In genomic region chr15:31418686-31419024, GRCm38 (mm10) we compare ENCODE assay signal across 8 mouse cellular contexts. TPM values are rescaled to one million over a fixed set of nuclear protein-coding genes. Genes with fewer than 3 reads are reported as not detected.
A peak's percentile ranks its signal among the peaks of the same experiment; 100 is the strongest.
DNase-seq lines count a peak whose midpoint lies in the region; ATAC-seq and TF ChIP-seq lines count a peak whose summit lies in the region.

No protein-coding gene starts in this region.

- H3K27me3 ChIP-seq in lung, embryonic 14.5 days (ENCODE audit: insufficient read depth, low read length), result no peaks in the 10 kb centered on the region
- no peaks in the 10 kb centered on the region for H3K27me3 ChIP-seq in midbrain, embryonic 15.5 days (replicated peaks)

- no peak for TF ChIP-seq CTCF in lung, embryonic 14.5 days (IDR thresholded peaks at IDR 0.05; ENCODE audit: low read depth)

- no peak overlapping the region for H3K9ac ChIP-seq in lung, embryonic 14.5 days
- H3K9ac ChIP-seq in midbrain, embryonic 15.5 days, result no peak overlapping the region

- intact Hi-C loops in heart, postnatal 36 days (cut with DNase I), result loop anchor here (1.0 to 2.0 kb wide), 3 partner anchors 51 to 103 kb away; partner anchors contain the start of gene Ankrd33b

- H3K9me3 ChIP-seq in lung, embryonic 14.5 days (ENCODE audit: low read depth, low read length), result no peaks in the 10 kb centered on the region
- no peaks in the 10 kb centered on the region for H3K9me3 ChIP-seq in midbrain, embryonic 15.5 days

- no peak overlapping the region for H3K4me3 ChIP-seq in lung, embryonic 14.5 days (ENCODE audit: low read depth, low read length)
- H3K4me3 ChIP-seq in midbrain, embryonic 15.5 days, result no peak overlapping the region

- peak overlapping the region; percentile 47 for H3K4me2 ChIP-seq in lung, embryonic 14.5 days
- 0 out of 2 replicates have a peak overlapping the region, but pooled peaks have one; percentile 1 for H3K4me2 ChIP-seq in midbrain, embryonic 15.5 days

- DNase-seq in cerebellum, adult 9-10 months, result peak; percentile 5
- DNase-seq in cerebellum, adult 8-10 months, result no peak
- peak; percentile 13 for DNase-seq in lung, embryonic 14.5 days
- DNase-seq in lung, postnatal 10 days, result no peak
- peak; percentile 18 to 44 for DNase-seq in heart, postnatal 36 days
- no peak for DNase-seq in gastrocnemius, postnatal 4 days (ENCODE audit: low spot score in 2 of 2)
- no peak for DNase-seq in layer of hippocampus, adult 9-10 months (ENCODE audit: low spot score)

- ATAC-seq in lung, embryonic 14.5 days (ENCODE audit: insufficient read depth), result no peak
- ATAC-seq in midbrain, embryonic 15.5 days (replicated peaks), result peak; percentile 68

- WGBS in lung, embryonic 14.5 days, result 9% methylated on average over 7 of the region's 7 CpGs
- WGBS in midbrain, embryonic 15.5 days, result 22% methylated on average over 7 of the region's 7 CpGs

- H3K4me1 ChIP-seq in lung, embryonic 14.5 days (ENCODE audit: insufficient read depth), result no peaks in the 10 kb centered on the region
- no peaks in the 10 kb centered on the region for H3K4me1 ChIP-seq in midbrain, embryonic 15.5 days

- H3K36me3 ChIP-seq in lung, embryonic 14.5 days (ENCODE audit: insufficient read depth), result no peaks in the 10 kb centered on the region
- H3K36me3 ChIP-seq in midbrain, embryonic 15.5 days (replicated peaks), result no peaks in the 10 kb centered on the region

- H3K27ac ChIP-seq in lung, embryonic 14.5 days (ENCODE audit: low read depth), result peak overlapping the region; percentile 67
- H3K27ac ChIP-seq in midbrain, embryonic 15.5 days, result no peak overlapping the region

RNA-seq across cellular contexts. Expression of gene Ropn1l, which starts 34.9 kb away (rescaled TPM):
- polyA plus RNA-seq in lung, embryonic 14.5 days (2014; fragmentation: Nextera tagmentation; extraction: Ambion mirVana), result 2.3 and 2.6 TPM in 2 replicates
- not detected for total RNA-seq in heart, postnatal 36 days (2021)
- polyA plus RNA-seq in midbrain, embryonic 15.5 days (2015; fragmentation: Nextera tagmentation; extraction: Ambion mirVana), result 1.6 and 1.9 TPM in 2 replicates
- under 1 TPM; 0.39 to 0.57 TPM for total RNA-seq in gastrocnemius, postnatal 4 days (2021)

RNA-seq across cellular contexts. Expression of gene Ankrd33b, which starts 51.1 kb away (rescaled TPM):
- 3.0 and 3.7 TPM in 2 replicates for polyA plus RNA-seq in lung, embryonic 14.5 days (2014; fragmentation: Nextera tagmentation; extraction: Ambion mirVana)
- total RNA-seq in heart, postnatal 36 days (2021), result 10 to 100 TPM; 22.9 to 32.0 TPM
- 0.65 and 1.1 TPM in 2 replicates for polyA plus RNA-seq in midbrain, embryonic 15.5 days (2015; fragmentation: Nextera tagmentation; extraction: Ambion mirVana)
- 1 to 10 TPM; 4.9 to 5.3 TPM for total RNA-seq in gastrocnemius, postnatal 4 days (2021)

Comparison
In these comparisons a context has a peak if more than half of its experiments do, and no peak if none do; other contexts are left out.
1. DNase-seq: peak in cerebellum, adult 9-10 months (single experiment), lung, embryonic 14.5 days (single experiment) and heart, postnatal 36 days (2 of 2); none in cerebellum, adult 8-10 months (single experiment), lung, postnatal 10 days (single experiment), gastrocnemius, postnatal 4 days (0 of 2) and layer of hippocampus, adult 9-10 months (single experiment).